Mouse (Mus musculus): ENCODE data around the gene Ercc5. TPM values are rescaled to one million over a fixed set of nuclear protein-coding genes. Genes with fewer than 3 reads are reported as not detected.
A peak's percentile ranks its signal among the peaks of the same experiment; 100 is the strongest.

Ercc5 gene
- total RNA-seq (2021), result 10 to 100 TPM; 16.6 to 17.1 TPM

DNA sequence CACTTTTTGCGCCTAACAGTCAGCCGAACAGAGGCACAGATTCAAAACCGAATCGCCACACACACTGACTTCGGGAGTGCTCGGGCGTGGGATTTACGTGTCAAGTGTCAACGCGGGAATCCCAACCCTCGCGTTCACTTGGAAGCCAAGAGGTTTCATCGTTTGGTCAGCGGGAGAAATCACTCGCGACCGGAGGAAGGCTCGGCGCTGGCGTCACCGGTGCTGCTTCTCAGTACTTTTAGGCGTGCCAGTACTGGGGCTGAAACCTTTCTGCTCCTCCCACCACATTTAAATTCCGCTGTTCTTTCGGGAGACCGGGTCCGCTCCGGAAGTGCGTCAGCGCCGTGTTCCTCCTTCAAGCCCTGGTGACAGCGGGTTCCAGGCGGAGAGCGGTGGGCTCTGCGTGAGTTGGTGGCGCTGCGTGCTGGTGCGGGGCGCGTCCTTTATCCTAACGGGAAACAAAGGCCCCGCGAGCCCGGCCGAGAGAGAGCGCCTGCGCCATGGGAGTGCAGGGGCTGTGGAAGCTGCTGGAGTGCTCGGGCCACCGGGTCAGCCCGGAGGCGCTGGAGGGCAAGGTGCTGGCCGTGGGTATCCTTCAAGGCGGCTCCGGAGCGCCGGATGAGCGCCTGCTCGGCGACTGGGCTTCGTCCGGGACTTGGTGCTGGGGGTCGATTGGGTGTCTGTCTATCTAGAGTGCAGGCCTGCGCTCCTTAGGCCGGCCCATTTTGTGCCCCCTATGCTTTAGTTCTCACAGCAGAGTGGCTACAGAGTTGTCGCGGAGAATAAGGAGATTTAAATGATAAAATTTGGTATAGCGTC lies at the start of gene Ercc5:
Ercc5 (plus strand) TSS at position 182 of the 819 bp plus-strand sequence.
- peak; percentile 85 to 87 for DNase-seq
- intact Hi-C loops (cut with DNase I), result loop anchor here (1.0 to 5.0 kb wide), 2 partner anchors 28 to 45 kb away; partner anchors contain the start of gene Tex30

DNA sequence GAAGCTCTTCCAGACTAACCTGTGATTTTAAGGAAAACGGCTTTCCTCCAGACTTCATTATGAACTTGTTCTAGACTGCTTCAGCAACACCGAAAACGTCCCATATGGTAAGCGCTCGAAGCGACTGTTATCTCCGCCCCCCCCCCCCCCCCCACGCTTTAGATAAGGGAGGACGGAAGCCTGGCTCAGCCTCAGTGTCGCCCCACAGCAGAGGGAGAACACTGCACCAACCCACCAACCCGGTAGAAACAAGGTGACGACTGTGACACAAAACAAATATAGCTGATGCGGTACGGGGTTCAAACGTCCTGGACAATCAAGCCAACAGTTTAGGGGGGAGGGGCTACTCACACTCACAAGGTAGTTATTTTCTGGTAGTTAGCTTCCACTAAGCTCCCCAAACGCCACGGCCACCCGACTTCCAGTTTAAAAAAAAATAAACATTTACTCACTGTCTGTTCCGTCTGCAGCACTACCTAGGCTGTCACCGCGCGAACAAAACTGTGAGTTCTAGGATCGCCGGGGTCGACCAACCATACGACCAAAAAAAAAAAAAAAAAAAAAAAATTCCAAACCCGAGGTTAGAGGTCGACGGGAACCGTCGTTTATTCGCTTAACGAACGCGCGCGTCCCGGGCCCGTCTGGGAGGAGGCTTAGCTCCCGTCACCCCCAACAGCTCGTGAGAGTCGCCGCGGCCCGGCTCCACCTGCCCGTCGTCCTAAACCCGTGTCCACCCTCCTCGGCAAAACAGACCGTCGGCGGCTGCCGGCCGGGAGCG lies 45.9 kb upstream of the Ercc5 start:
- intact Hi-C loops (cut with DNase I), result loop anchor here (1.0 to 10.0 kb wide), 3 partner anchors 18 to 167 kb away; partner anchors contain the start of genes Ercc5 and Tpp2
- peak; percentile 35 to 39 for DNase-seq

DNA sequence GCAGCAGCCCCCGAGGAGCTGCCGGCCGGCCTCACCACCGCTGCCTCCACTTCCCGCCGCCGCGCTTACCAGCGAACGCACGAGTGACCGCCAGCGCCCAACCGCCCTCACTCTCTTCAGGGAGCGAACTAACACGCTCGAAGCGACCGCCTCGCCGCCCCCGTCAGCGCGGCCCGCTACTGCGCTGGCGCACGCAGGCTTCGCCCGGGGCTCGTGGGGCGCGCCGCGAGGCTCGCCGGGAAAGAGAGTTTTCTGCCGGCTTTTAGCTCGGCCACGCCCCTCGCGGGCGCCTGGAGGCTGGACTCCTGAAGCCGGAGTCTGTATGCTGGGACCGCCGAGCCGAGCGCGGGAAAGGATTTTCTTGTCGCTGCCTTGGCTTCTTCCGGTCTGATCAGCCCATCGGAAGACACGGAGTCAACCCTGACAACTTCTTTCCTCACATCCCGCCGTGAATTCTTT lies 45.3 kb upstream of the Ercc5 start, which contains the start of gene Tex30:
Tex30 (minus strand) TSS at position 183 of the 459 bp plus-strand sequence.
- intact Hi-C loops (cut with DNase I), result loop anchor here (1.0 to 10.0 kb wide), 3 partner anchors 17 to 167 kb away; partner anchors contain the start of genes Ercc5 and Tpp2
- DNase-seq, result peak; percentile 92 to 93

DNA sequence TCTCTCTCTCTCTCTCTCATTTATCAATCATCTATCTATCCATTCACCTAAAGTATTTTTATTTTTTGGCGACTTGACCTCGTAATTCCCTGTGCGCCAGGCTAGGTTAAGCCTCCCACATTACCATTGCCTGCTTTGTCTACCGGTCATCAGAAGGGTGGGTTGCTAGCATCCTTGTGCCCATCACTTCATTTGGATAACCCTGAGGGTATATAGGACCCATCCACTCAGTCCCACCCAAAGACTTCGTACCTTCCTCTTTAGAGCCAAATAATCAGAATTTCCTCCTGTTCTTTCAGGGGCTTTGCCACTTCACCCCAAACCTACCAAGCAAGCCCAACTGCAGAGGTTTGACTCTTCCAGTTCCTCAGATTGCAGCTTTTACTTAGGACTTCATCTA lies 44.6 kb upstream of the Ercc5 start:
- intact Hi-C loops (cut with DNase I), result loop anchor here (1.0 to 10.0 kb wide), 3 partner anchors 16 to 168 kb away; partner anchors contain the start of genes Ercc5 and Tpp2
- DNase-seq, result peak in 1 of 2 experiments; percentile 3

DNA sequence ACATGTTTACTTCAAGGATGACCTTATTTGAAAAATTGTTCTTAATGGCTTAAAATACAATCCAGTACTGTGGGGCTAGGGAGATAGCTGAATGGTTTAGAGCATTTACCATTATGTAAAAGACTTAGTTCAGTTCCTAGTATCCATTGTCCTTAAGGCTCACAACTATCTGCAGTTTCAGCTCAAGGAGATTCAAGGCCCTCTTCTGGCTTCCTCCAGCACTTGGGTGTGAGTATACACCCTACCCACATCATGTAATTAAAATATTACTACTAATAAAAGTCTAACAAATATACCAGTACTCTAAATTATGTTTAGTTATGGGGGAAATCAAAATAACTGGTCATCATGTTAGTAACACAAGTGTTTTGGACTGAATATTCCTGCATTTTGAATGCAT lies 30.0 kb upstream of the Ercc5 start:
- intact Hi-C loops (cut with DNase I), result loop anchor here (10.0 kb wide), 1 partner anchor 1023 kb away; the partner anchor contains the start of genes AI597479 and Tgfbrap1
- no peak for DNase-seq

DNA sequence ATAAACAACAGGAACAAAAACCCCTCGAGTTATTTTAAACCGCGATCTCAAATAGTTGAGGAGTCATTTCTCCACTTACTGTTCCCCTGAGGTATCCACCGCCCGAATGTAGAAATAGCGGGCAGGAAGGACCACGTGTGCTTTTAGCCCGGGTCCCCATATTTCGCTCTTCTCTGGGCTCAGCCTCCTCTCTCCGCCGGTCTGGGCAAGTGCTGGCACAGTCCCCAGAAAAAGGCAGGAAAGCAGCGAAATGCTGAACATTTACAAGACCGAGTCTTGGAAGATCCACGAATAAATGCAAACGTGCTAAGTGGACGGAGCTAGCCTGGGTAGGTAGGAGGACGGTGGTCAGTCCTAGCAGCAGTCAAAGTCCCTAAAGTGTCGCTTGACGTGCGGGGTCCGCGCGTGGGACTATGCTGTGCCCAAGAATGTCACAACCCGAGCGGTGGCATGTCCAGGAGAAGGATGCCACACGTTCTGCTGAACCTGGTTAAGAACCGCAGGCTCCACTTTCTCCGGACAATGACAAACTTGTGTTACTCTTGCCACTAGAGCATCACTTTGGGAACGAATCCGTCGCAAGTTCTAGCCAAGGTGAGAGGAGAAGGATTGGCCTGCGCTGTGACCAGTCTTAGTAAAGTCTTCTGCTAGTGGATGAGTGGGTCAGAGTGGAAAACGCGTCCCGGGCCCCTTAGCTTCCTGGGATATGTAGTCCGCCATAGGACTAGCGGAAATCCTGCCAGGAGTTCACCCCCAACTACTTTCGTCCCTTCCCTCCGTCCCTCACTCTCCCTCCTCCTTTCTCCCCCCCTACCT lies 29.1 kb upstream of the Ercc5 start, which contains the start of the genes Kdelc1 and Bivm:
Kdelc1 (minus strand) TSS at position 570 of the 816 bp plus-strand sequence.
Bivm (plus strand) TSS at position 719 of the 816 bp plus-strand sequence.
- DNase-seq, result peak; percentile 78 to 82
- intact Hi-C loops (cut with DNase I), result loop anchor here (1.0 to 10.0 kb wide), 3 partner anchors 16 to 1024 kb away; partner anchors contain the start of genes AI597479, Ercc5, Tex30 and Tgfbrap1

DNA sequence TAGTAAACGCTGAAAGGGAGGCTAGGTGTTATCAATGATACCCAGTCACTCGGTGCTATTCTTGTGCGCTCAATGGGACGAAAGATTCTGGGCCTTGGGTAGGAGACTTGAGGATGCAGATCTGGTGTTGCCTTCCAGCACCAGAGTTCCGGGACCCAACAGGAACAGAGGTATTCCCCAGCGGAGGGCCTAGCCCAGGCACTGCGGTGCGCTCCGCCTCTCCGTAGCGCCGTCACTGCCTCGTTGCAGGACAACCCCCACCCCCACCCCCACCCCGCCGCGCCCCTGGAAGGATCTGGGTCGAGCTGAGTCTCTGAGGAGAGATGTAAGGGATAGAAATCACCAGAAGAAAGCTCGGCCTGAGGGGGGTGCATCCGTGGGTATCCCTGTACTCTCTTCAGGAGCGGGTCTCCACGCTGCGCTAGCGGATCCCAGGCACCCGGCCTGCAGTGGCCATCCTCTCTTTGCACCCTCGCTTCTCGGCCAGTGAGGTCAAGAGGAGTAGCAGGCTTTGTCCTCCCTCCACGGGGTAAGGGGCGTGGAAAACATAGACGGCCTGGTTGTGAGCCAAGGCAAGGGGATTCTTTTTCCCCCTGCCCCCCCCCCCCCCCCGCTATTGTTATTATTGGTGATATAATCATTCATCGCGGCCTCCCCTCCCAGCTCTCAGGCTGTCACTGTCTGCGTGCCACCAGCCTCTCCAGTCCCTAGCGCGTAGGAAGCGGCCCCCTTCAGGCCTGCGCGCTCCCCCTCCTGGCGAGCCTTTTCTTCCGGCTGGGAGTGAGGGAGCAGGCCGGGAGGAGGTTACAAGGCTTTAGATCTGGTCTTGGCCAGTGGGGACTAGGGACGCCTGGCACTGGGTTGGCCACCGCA lies 28.1 kb upstream of the Ercc5 start:
- peak; percentile 79 to 80 for DNase-seq
- intact Hi-C loops (cut with DNase I), result loop anchor here (1.0 to 10.0 kb wide), 3 partner anchors 17 to 1025 kb away; partner anchors contain the start of genes AI597479, Ercc5, Tex30 and Tgfbrap1

DNA sequence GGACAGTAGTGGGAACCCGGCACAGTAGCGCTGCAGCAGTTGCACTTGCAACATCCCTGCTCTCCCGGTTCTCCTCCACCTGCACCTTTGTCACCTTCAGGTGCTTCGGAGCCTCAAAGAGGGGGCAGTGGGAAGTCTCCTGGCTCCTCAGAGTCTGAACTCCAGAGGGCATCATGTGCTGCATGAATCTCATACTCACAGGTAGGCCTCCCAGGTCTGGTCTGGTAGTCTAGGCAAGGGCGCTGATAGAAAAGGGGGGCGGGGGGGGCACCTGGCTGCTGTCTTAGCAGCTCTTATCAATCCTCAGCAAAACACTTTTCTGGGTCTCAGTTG lies 27.5 kb upstream of the Ercc5 start:
- intact Hi-C loops (cut with DNase I), result no loop called here
- DNase-seq, result no peak

DNA sequence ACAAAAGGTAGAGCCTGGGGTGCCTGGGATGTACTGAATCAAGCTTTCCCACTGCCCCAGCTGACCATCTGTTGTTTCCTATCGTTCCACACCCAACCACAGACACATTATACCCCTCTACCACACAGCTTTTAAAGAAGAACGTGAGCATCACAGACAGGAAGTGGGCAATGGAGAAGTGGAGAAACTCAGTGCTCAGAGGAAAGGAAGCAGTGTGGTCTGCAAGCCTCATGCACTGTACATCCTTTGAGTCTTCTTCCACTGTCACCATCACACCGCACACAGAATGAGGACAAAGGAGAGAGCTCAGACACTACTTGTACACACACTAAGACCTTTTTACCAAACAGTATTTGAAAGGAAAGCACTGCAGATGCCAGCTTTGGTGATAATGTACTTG lies 25.3 kb upstream of the Ercc5 start:
- DNase-seq, result no peak
- intact Hi-C loops (cut with DNase I), result no loop called here

DNA sequence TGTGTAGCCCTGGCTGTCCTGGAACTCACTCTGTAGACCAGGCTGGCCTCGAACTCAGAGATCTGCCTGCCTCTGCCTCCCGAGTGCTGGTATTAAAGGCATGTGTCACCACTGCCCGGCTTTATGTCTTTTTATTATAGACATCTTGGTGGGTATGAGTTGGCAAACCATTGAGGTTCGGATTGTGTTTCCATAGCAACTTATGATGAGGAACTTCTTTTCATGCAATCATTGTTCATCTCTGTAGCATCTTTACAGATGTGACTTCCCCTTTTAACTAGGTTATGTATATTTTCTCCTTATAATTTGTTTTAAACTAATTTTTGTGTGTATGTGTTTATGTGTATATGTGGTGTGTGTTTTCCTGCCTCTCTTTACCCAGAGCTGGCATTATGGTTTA lies 22.0 kb upstream of the Ercc5 start:
- DNase-seq, result no peak
- intact Hi-C loops (cut with DNase I), result no loop called here

DNA sequence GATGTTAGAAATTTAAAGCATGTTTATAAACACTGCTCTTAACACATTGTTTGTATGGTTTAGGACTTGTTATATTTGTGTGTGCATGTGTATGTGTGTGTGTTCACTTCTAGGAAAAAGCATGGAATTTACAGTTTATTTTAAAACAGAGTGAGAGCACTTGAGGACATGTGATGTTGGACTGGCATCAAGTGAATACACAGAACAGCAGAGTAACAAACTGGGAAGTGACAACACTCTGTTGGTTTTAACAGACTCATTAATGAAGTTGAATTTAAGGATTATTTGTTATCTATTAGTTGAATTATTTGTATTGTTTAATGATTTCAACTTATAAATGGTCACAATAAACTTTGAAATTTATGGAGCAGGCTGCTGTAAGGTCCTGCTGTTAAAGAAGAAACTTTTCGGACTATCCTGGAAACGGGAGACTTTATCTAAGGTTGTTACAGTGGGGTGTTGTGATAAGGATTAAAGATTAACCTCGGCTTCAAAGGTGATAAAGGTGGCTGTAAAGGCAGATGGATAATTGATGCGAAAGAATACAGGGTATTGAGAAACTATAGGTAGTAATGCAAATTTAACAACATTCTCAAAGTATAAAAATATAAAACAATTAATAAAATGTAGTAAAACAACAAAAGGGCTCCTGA lies 17.5 kb upstream of the Ercc5 start:
- DNase-seq, result no peak
- intact Hi-C loops (cut with DNase I), result no loop called here

DNA sequence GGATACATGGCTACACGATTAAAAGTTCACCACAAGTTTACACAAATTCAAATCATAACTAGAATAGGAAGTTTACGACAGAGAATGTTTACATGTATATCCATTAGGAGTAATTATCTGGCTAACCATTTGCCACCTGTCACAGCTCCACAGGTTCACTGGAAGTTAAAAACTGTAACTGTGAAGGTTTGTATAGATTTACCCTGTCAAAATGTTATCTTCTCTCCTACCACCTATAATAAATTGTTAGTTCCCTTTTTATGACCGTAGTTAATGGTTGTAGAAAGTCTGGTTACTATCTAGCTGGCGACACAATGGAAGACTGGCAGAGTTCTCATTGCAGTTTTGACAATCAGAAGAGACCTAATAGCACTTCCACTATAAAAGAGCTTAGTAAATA lies 7.3 kb upstream of the Ercc5 start:
- intact Hi-C loops (cut with DNase I), result no loop called here
- DNase-seq, result no peak

DNA sequence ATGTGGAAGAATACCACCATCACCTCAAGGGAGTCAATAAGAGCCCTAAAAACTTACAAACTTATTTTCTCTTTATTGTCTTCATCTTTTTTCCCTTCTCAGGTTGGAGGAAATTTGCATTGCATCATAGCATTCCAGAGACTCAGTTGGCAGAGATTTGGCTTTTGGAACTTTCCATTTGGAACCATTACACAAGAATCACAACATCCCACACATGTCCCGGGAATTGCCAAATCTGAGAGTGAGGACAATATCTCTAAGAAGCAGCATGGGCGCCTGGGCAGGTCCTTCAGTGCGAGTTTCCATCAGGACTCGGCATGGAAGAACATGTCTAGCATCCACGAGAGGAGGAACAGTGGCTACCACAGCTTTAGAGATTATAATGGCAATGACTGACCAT lies 4.8 kb upstream of the Ercc5 start:
- no peak for DNase-seq
- intact Hi-C loops (cut with DNase I), result no loop called here

DNA sequence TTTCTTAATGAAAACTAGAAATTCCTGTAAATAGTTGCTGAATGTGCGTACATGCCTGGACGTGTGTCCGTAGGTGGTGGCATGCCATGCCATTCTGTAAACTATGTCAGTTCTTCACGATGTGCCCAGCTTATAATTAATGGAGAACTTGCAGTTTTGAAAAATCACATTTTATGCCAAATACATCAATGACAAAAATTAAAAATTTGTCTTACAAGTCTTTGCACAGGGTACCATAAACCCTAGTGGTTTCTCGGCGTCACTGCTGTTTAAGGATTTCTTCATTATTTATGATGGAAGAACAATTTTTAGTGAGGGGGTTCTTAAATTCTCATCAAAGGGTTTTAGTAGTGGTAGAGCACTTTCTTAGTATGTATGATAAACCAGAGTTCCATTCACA lies 1.2 kb downstream of the Ercc5 start:
- intact Hi-C loops (cut with DNase I), result loop anchor here (5.0 kb wide), 1 partner anchor 46 kb away; the partner anchor contains the start of gene Tex30
- DNase-seq, result no peak

DNA sequence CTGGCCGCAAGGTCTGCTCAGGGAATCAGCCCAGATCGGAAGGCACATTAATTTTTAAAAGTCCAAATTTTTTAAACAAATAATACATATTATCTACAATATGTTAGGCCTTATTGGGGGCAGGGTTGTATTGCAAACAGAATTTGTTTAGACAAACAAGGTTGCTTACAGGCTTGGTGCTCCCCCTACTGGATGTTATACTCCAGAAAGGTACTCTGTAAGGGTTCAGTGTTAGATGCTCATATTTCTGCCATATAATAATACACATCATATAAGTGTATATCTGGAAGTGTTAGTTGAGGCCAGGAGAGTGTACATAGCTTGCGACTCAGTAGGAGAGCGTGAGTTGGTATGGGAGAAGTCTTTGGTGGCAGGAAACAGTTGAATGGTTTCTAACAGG lies 7.7 kb downstream of the Ercc5 start:
- intact Hi-C loops (cut with DNase I), result no loop called here
- no peak for DNase-seq

DNA sequence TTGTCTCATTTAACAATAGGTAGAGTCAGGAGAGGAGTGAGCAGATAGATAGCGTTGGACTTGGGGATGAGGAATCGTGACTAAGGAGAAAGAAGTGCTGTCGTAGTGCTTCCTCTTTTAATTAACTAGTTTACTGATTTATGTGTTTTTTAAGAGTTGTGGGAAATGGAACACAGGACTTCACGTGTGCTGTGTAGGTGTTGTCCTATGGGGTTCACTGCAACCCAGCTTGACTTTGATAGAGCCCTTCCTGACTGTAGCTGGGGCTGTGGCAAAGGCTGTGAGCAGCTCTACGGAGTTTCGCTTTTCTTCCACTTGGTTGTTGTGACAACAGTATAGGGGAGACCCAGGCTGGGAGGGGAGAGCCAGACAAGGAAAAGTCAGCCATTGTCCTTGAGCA lies 10.8 kb downstream of the Ercc5 start:
- no peak for DNase-seq
- intact Hi-C loops (cut with DNase I), result no loop called here

DNA sequence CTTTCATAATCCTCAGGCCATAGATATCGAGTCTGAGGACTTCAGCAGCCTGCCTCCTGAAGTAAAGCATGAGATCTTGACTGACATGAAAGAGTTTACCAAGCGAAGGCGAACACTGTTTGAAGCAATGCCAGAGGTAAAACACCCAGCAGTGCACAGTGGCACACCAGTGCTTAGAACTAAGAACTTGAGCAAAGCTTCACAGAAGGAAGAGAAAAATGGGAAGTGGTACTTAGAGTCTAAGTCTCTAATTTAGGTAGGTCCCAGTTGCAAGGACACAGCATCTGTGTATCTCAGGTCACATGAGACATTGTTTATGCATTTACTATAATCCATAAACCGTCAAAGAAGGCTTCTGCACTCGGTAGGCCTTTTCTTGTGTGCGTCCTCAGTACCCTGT lies 14.3 kb downstream of the Ercc5 start:
- intact Hi-C loops (cut with DNase I), result no loop called here
- DNase-seq, result no peak

DNA sequence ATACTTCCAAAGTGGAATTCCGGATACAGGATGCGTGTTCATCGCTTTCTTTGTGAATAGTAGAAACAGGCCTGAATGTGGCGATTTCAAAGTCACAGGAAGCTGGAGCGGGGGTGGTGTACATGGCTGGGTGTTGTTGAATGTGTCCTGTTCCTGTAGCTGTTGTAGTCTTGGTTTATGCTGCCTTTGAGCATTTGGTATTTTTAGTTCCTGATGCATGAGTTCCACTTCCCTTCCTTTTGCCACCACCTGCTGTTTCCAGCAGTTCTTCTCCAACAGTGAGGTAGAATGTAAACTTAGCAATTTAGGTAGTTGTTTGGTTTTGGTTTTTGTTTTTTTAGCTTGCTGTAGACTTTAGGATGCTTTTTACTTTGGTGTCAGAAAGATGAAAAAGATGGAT lies 14.8 kb downstream of the Ercc5 start:
- no peak for DNase-seq
- intact Hi-C loops (cut with DNase I), result no loop called here
